Mouse (Mus musculus): ENCODE data around the gene Grik5. TPM values are rescaled to one million over a fixed set of nuclear protein-coding genes. Genes with fewer than 3 reads are reported as not detected.

Gene Grik5
- 94.1 and 106 TPM in 2 replicates for total RNA-seq (2014; rRNA removed)
- 10.2 and 15.8 TPM in 2 replicates for polyA plus RNA-seq (2015; fragmentation: Nextera tagmentation; extraction: Ambion mirVana)

- DNase-seq (peak; percentile 32), ATAC-seq (no peak)
- Histone ChIP-seq H3K36me3 (ENCODE audit: insufficient read depth) (peaks cover 17% of the 10 kb centered on the region), H3K4me2 (ENCODE audit: low read depth) (peak within 1 kb of the TSS; percentile 87), H3K27ac (ENCODE audit: low read depth, low read length) (peak within 1 kb of the TSS; percentile 95), H3K4me1 (ENCODE audit: insufficient read depth) (peaks cover 27% of the 10 kb centered on the region), H3K27me3 (ENCODE audit: insufficient read depth, low read length) (no peaks in the 10 kb centered on the region), H3K4me3 (ENCODE audit: low read depth, low read length) (peak within 1 kb of the TSS; percentile 71), H3K9ac (peak within 1 kb of the TSS; percentile 94), H3K9me3 (ENCODE audit: low read length) (no peaks in the 10 kb centered on the region)
- TF ChIP-seq CTCF (IDR thresholded peaks at IDR 0.05; ENCODE audit: low read depth), result no peak
- WGBS, result 0% methylated on average over 28 of the region's 28 CpGs
These were observed at the start of gene Grik5, which contains the start of gene Zfp574 for GRCm38 (mm10) chr7:25071979-25072715. TSS of gene Grik5 (minus strand) at chr7:25072346. TSS of gene Zfp574 (plus strand) at chr7:25072567.

- Histone ChIP-seq H3K36me3 (ENCODE audit: insufficient read depth) (no peaks in the 10 kb centered on the region), H3K27me3 (ENCODE audit: insufficient read depth, low read length) (no peaks in the 10 kb centered on the region), H3K27ac (ENCODE audit: low read depth, low read length) (no peak overlapping the region), H3K4me3 (ENCODE audit: low read depth, low read length) (no peak overlapping the region), H3K4me2 (ENCODE audit: low read depth) (no peak overlapping the region), H3K9ac (no peak overlapping the region), H3K9me3 (ENCODE audit: low read length) (no peaks in the 10 kb centered on the region), H3K4me1 (ENCODE audit: insufficient read depth) (no peaks in the 10 kb centered on the region)
- ATAC-seq, result no peak
- TF ChIP-seq CTCF (IDR thresholded peaks at IDR 0.05; ENCODE audit: low read depth), result no peak
- no peak for DNase-seq
- 72% methylated on average over 13 of the region's 13 CpGs for WGBS
These were observed 49.2 kb upstream of the Grik5 start for GRCm38 (mm10) chr7:25121240-25121786.

- no peaks in the 10 kb centered on the region for H3K4me1 ChIP-seq (ENCODE audit: insufficient read depth)
- no peaks in the 10 kb centered on the region for H3K27me3 ChIP-seq (ENCODE audit: insufficient read depth, low read length)
- H3K4me2 ChIP-seq (ENCODE audit: low read depth), result no peak overlapping the region
- no peaks in the 10 kb centered on the region for H3K9me3 ChIP-seq (ENCODE audit: low read length)
- H3K4me3 ChIP-seq (ENCODE audit: low read depth, low read length), result no peak overlapping the region
- WGBS, result 73% methylated on average over 19 of the region's 25 CpGs
- no peak overlapping the region for H3K9ac ChIP-seq
- H3K27ac ChIP-seq (ENCODE audit: low read depth, low read length), result no peak overlapping the region
- no peak for ATAC-seq
- peaks cover 3% of the 10 kb centered on the region; the same call in 1 of the 2 replicates for H3K36me3 ChIP-seq (ENCODE audit: insufficient read depth)
- DNase-seq, result no peak
- no peak for TF ChIP-seq CTCF (IDR thresholded peaks at IDR 0.05; ENCODE audit: low read depth)
These were observed 48.1 kb upstream of the Grik5 start for GRCm38 (mm10) chr7:25120061-25120834.

GRCm38 (mm10) chr7:25112956-25113603, 40.9 kb upstream of the Grik5 start:
- Histone ChIP-seq H3K4me1 (ENCODE audit: insufficient read depth) (no peaks in the 10 kb centered on the region), H3K9me3 (ENCODE audit: low read length) (no peaks in the 10 kb centered on the region), H3K36me3 (ENCODE audit: insufficient read depth) (peaks cover 7% of the 10 kb centered on the region; the same call in 1 of the 2 replicates), H3K4me2 (ENCODE audit: low read depth) (no peak overlapping the region), H3K27me3 (ENCODE audit: insufficient read depth, low read length) (no peaks in the 10 kb centered on the region), H3K4me3 (ENCODE audit: low read depth, low read length) (no peak overlapping the region), H3K9ac (no peak overlapping the region), H3K27ac (ENCODE audit: low read depth, low read length) (no peak overlapping the region)
- ATAC-seq (no peak), DNase-seq (no peak)
- no peak for TF ChIP-seq CTCF (IDR thresholded peaks at IDR 0.05; ENCODE audit: low read depth)
- 91% methylated on average over 16 of the region's 16 CpGs for WGBS

GRCm38 (mm10) chr7:25112178-25112955, 40.2 kb upstream of the Grik5 start:
- Histone ChIP-seq H3K4me1 (ENCODE audit: insufficient read depth) (no peaks in the 10 kb centered on the region), H3K9ac (no peak overlapping the region), H3K27me3 (ENCODE audit: insufficient read depth, low read length) (no peaks in the 10 kb centered on the region), H3K36me3 (ENCODE audit: insufficient read depth) (peaks cover 7% of the 10 kb centered on the region; the same call in 1 of the 2 replicates), H3K9me3 (ENCODE audit: low read length) (no peaks in the 10 kb centered on the region), H3K27ac (ENCODE audit: low read depth, low read length) (no peak overlapping the region), H3K4me2 (ENCODE audit: low read depth) (no peak overlapping the region), H3K4me3 (ENCODE audit: low read depth, low read length) (no peak overlapping the region)
- 90% methylated on average over 17 of the region's 17 CpGs for WGBS
- no peak for TF ChIP-seq CTCF (IDR thresholded peaks at IDR 0.05; ENCODE audit: low read depth)
- DNase-seq, result peak; percentile 20
- 0 out of 2 replicates have a peak, but pooled peaks have one; percentile 27 for ATAC-seq

GRCm38 (mm10) chr7:25110336-25110735, 38.2 kb upstream of the Grik5 start:
- no peaks in the 10 kb centered on the region for H3K4me1 ChIP-seq (ENCODE audit: insufficient read depth)
- ATAC-seq (no peak), DNase-seq (no peak)
- no peak overlapping the region for H3K4me2 ChIP-seq (ENCODE audit: low read depth)
- no peaks in the 10 kb centered on the region for H3K9me3 ChIP-seq (ENCODE audit: low read length)
- no peak overlapping the region for H3K9ac ChIP-seq
- H3K36me3 ChIP-seq (ENCODE audit: insufficient read depth), result peaks cover 5% of the 10 kb centered on the region; the same call in 1 of the 2 replicates
- no peak for TF ChIP-seq CTCF (IDR thresholded peaks at IDR 0.05; ENCODE audit: low read depth)
- H3K27me3 ChIP-seq (ENCODE audit: insufficient read depth, low read length), result no peaks in the 10 kb centered on the region
- H3K4me3 ChIP-seq (ENCODE audit: low read depth, low read length), result no peak overlapping the region
- WGBS, result 91% methylated on average over 9 of the region's 9 CpGs
- H3K27ac ChIP-seq (ENCODE audit: low read depth, low read length), result no peak overlapping the region

Measured in forebrain, postnatal 0 days (tissue).